Mouse (Mus musculus): ENCODE measurements around the gene Dntt. TPM values are rescaled to one million over a fixed set of nuclear protein-coding genes. Genes with fewer than 3 reads are reported as not detected.

Dntt gene
- polyA plus RNA-seq, 1 experiment from 2014 or later: not detected

DNA sequence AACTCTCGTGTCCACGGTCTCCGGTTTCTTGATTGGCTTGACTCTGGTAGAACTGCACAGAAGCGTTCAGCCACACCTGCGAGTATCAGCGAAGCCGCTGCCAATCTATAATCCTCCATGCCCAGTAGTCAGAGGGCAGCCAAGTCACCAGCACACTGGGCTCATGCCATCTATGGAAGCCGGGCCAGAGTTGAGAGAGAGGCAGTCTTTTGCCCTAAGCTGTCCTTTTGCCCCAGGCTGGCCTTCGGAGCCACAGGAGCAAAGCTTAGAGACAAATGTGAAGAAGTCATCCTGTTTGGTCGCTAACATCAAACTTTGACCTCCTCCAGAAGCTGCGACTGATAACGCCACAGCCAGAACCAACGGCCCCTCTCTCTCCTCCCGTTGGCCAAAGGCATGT lies 54.6 kb downstream of the Dntt start:
- no peaks in the 10 kb centered on the region for H3K36me3 ChIP-seq
- H3K4me2 ChIP-seq (replicated peaks): no peak overlapping the region
- H3K27ac ChIP-seq: no peak overlapping the region
- WGBS: 81% methylated on average over 14 of the region's 14 CpGs
- H3K27me3 ChIP-seq (replicated peaks): no peaks in the 10 kb centered on the region; the same call in 1 of the 2 replicates
- H3K4me1 ChIP-seq (replicated peaks): no peaks in the 10 kb centered on the region
- no peak overlapping the region for H3K4me3 ChIP-seq (replicated peaks)
- H3K9me3 ChIP-seq: no peaks in the 10 kb centered on the region
- no peak overlapping the region for H3K9ac ChIP-seq
- no peak for ATAC-seq

GRCm38 (mm10) chr19:41086289-41086688 lies 57.2 kb downstream of the Dntt start:
- Histone ChIP-seq H3K4me3 (replicated peaks) (no peak overlapping the region), H3K9me3 (no peaks in the 10 kb centered on the region), H3K27ac (no peak overlapping the region), H3K27me3 (replicated peaks) (peaks cover 8% of the 10 kb centered on the region), H3K4me1 (replicated peaks) (no peaks in the 10 kb centered on the region), H3K36me3 (no peaks in the 10 kb centered on the region), H3K9ac (no peak overlapping the region), H3K4me2 (replicated peaks) (no peak overlapping the region)
- ATAC-seq: no peak
- WGBS: 82% methylated on average over 6 of the region's 6 CpGs

DNA sequence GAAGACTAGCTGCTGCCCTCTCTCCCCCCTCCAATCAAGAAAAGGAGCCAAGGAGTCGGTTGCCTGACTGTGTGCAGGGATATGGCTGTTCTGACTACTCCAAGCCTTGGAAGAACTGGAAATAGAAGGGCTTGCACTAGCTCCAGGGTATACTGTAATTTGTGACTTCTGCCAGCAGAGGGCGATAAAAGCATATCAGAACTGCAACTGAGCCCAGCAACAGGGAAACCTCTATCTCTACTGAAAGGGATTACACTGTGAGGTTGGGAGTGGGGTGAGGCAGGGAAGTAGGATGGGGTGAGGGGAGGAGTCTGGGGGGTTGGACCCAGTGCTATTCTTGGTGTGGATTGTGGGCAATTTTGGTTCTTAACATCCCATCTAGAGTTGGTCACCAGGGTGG lies 57.6 kb downstream of the Dntt start:
- H3K4me2 ChIP-seq (replicated peaks): no peak overlapping the region
- H3K9ac ChIP-seq: no peak overlapping the region
- no peaks in the 10 kb centered on the region for H3K9me3 ChIP-seq
- no peak overlapping the region for H3K27ac ChIP-seq
- H3K4me1 ChIP-seq (replicated peaks): no peaks in the 10 kb centered on the region
- no peaks in the 10 kb centered on the region for H3K36me3 ChIP-seq
- WGBS: 3% methylated on average over 2 of the region's 2 CpGs
- H3K4me3 ChIP-seq (replicated peaks): no peak overlapping the region
- H3K27me3 ChIP-seq (replicated peaks): peaks cover 8% of the 10 kb centered on the region
- ATAC-seq: peak; percentile 47

DNA sequence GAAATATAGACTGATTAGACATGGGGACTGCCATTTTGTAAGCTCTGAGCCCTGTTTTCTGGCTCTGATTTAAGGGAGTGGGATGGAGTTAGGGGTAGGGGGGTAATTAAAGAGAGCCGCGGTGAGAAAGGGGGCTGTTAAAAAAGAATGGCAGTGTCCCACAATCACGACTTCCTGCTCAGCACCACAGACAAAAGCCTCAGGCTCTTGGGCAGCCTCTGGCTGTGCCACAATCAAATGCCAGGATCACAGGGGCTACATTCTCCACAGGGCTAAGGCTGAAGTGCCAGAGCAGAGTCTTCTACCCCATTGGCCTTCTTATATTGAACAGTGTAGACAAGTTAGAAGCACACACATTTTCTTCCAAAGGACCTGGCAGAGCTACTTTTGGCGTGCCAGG lies 58.8 kb downstream of the Dntt start:
- Histone ChIP-seq H3K4me2 (replicated peaks) (no peak overlapping the region), H3K27me3 (replicated peaks) (peaks cover 8% of the 10 kb centered on the region), H3K36me3 (no peaks in the 10 kb centered on the region), H3K9me3 (no peaks in the 10 kb centered on the region), H3K4me3 (replicated peaks) (no peak overlapping the region), H3K4me1 (replicated peaks) (no peaks in the 10 kb centered on the region), H3K27ac (no peak overlapping the region), H3K9ac (no peak overlapping the region)
- WGBS: 57% methylated on average over 4 of the region's 4 CpGs
- no peak for ATAC-seq

GRCm38 (mm10) chr19:41088491-41088890 lies 59.4 kb downstream of the Dntt start:
- H3K27me3 ChIP-seq (replicated peaks): peaks cover 8% of the 10 kb centered on the region
- WGBS: 42% methylated on average over 18 of the region's 18 CpGs
- no peaks in the 10 kb centered on the region for H3K36me3 ChIP-seq
- H3K4me3 ChIP-seq (replicated peaks): no peak overlapping the region
- H3K9ac ChIP-seq: no peak overlapping the region
- ATAC-seq: no peak
- no peaks in the 10 kb centered on the region for H3K9me3 ChIP-seq
- H3K27ac ChIP-seq: no peak overlapping the region
- no peaks in the 10 kb centered on the region for H3K4me1 ChIP-seq (replicated peaks)
- H3K4me2 ChIP-seq (replicated peaks): no peak overlapping the region

DNA sequence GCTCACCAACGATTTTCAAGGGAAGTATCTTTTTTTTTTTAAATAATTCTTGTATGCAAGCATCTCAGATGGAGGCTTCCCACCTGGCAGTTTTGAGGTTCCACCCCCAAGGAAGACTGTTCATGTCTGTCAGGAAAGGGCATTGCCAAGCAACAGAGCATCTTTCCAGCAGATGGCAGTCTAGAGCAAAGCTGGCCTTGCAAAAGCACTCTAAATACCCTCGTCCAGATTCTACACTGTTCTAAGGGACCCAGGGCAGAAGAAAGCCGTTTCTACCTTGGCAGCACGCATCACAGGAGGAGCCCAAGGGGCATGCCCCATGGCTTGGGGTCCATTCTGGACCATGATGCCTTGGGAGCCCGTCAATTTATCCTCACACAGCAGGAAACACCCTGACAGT lies 60.8 kb downstream of the Dntt start:
- no peaks in the 10 kb centered on the region for H3K9me3 ChIP-seq
- no peaks in the 10 kb centered on the region for H3K36me3 ChIP-seq
- 15% methylated on average over 5 of the region's 5 CpGs for WGBS
- no peak overlapping the region for H3K27ac ChIP-seq
- no peak for ATAC-seq
- H3K27me3 ChIP-seq (replicated peaks): peaks cover 8% of the 10 kb centered on the region
- H3K9ac ChIP-seq: no peak overlapping the region
- no peaks in the 10 kb centered on the region for H3K4me1 ChIP-seq (replicated peaks)
- no peak overlapping the region for H3K4me3 ChIP-seq (replicated peaks)
- H3K4me2 ChIP-seq (replicated peaks): no peak overlapping the region

DNA sequence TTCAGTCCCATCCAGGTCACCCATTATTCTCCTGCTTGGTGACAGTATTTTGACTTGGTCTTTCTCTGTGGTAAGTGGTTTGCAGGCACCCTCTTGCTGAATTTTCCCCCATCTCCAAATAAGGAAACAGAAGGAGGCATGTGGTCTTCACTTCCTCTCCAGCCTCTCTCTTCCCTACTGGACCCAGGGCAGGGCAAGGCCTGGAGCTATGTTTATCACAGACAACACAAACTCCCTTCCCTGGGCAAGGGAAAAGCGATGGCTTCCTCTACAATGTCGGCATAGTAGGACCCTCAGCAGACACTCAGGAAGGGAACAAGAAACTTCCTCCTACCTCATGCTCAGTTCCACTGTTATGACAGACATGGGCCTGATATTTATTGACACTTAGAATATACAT lies 62.8 kb downstream of the Dntt start:
- Histone ChIP-seq H3K4me2 (replicated peaks) (no peak overlapping the region), H3K27ac (no peak overlapping the region), H3K4me1 (replicated peaks) (no peaks in the 10 kb centered on the region), H3K27me3 (replicated peaks) (peaks cover 8% of the 10 kb centered on the region), H3K36me3 (no peaks in the 10 kb centered on the region), H3K9ac (no peak overlapping the region), H3K4me3 (replicated peaks) (no peak overlapping the region), H3K9me3 (no peaks in the 10 kb centered on the region)
- 44% methylated on average over 2 of the region's 2 CpGs for WGBS
- ATAC-seq: no peak

DNA sequence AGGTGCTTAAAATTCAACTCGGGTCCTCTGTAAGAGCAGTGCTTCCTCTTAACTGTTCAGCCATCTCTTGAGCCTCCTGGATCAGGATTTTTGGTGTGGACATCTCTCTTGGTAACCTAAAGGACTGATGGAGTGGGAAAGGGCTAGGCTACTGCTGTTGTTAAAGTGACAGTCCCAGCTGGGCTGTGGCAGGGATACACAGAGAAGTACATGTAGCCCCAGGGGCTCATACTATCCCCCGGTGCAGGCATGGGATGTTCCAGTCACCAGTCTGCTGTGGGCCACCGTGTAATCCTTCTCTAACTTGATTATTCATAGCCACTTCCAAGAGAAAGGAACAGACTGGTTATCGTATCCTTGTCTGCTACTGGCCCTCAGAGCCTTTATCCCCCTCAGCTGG lies 68.0 kb downstream of the Dntt start:
- WGBS: 58% methylated on average over 4 of the region's 4 CpGs
- no peak for ATAC-seq
- no peaks in the 10 kb centered on the region for H3K4me1 ChIP-seq (replicated peaks)
- no peak overlapping the region for H3K4me3 ChIP-seq (replicated peaks)
- no peak overlapping the region for H3K4me2 ChIP-seq (replicated peaks)
- no peaks in the 10 kb centered on the region for H3K36me3 ChIP-seq
- H3K9me3 ChIP-seq: no peaks in the 10 kb centered on the region
- H3K27me3 ChIP-seq (replicated peaks): no peaks in the 10 kb centered on the region
- H3K9ac ChIP-seq: no peak overlapping the region
- no peak overlapping the region for H3K27ac ChIP-seq

- no peaks in the 10 kb centered on the region for H3K9me3 ChIP-seq
- no peak for ATAC-seq
- no peak overlapping the region for H3K27ac ChIP-seq
- no peak overlapping the region for H3K4me3 ChIP-seq (replicated peaks)
- no peaks in the 10 kb centered on the region for H3K36me3 ChIP-seq
- H3K9ac ChIP-seq: no peak overlapping the region
- no peaks in the 10 kb centered on the region for H3K4me1 ChIP-seq (replicated peaks)
- 90% methylated on average over 7 of the region's 7 CpGs for WGBS
- H3K27me3 ChIP-seq (replicated peaks): no peaks in the 10 kb centered on the region
- H3K4me2 ChIP-seq (replicated peaks): no peak overlapping the region
These were observed 71.8 kb downstream of the Dntt start for GRCm38 (mm10) chr19:41100863-41101262.

GRCm38 (mm10) chr19:41101390-41101789 lies 72.3 kb downstream of the Dntt start:
- Histone ChIP-seq H3K36me3 (no peaks in the 10 kb centered on the region), H3K4me3 (replicated peaks) (no peak overlapping the region), H3K4me2 (replicated peaks) (no peak overlapping the region), H3K27me3 (replicated peaks) (no peaks in the 10 kb centered on the region), H3K9me3 (no peaks in the 10 kb centered on the region), H3K4me1 (replicated peaks) (no peaks in the 10 kb centered on the region), H3K9ac (no peak overlapping the region), H3K27ac (no peak overlapping the region)
- no peak for ATAC-seq
- WGBS: 88% methylated on average over 8 of the region's 8 CpGs

DNA sequence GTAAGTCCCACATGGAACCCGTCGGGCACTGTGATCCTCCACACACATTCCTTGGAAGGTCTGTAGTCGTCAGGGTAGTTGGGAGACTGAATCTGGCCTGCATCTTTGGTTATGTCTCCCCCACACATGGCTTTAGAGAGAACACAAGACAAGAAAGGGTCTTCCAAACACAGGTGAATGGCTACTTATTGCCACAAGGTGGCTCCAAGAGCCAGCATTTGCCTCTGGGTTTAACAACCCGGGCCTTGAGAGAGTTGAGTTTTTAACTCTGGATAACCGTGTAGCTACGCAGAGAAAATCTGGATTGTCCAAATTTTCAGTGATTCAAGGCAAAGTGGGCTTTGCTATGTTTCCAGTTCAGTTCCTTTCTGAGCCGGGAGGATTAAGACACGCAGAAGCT lies 75.8 kb downstream of the Dntt start:
- H3K27me3 ChIP-seq (replicated peaks): no peaks in the 10 kb centered on the region
- H3K4me1 ChIP-seq (replicated peaks): no peaks in the 10 kb centered on the region
- no peak overlapping the region for H3K9ac ChIP-seq
- H3K36me3 ChIP-seq: no peaks in the 10 kb centered on the region
- H3K4me2 ChIP-seq (replicated peaks): no peak overlapping the region
- ATAC-seq: no peak
- H3K27ac ChIP-seq: no peak overlapping the region
- no peak overlapping the region for H3K4me3 ChIP-seq (replicated peaks)
- no peaks in the 10 kb centered on the region for H3K9me3 ChIP-seq
- WGBS: 45% methylated on average over 8 of the region's 8 CpGs

- Histone ChIP-seq H3K27me3 (replicated peaks) (no peaks in the 10 kb centered on the region), H3K4me2 (replicated peaks) (no peak overlapping the region), H3K4me3 (replicated peaks) (no peak overlapping the region), H3K9me3 (no peaks in the 10 kb centered on the region), H3K4me1 (replicated peaks) (no peaks in the 10 kb centered on the region), H3K27ac (no peak overlapping the region), H3K9ac (no peak overlapping the region), H3K36me3 (no peaks in the 10 kb centered on the region)
- ATAC-seq: no peak
- WGBS: 46% methylated on average over 8 of the region's 8 CpGs
These were observed 78.5 kb downstream of the Dntt start for GRCm38 (mm10) chr19:41107530-41107929.

DNA sequence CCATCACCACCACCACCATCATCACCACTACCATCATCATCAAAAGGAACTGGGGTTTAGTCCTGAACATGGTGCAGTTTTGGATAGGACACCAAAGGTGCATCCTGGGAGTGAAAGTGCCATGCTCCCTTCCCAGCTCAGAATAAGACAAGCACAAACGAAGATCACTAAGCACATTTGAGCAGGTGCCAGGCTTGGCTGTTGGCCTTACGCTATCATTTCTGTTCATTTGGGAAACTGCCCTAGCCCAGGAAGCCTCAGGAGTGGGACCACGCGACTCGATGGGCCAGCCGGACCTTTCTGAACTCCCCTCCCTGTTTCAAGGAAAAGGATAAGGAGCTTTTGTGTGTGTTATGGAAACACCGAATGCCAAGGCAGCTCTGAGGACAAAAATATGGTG lies 79.6 kb downstream of the Dntt start:
- ATAC-seq: no peak
- Histone ChIP-seq H3K9me3 (no peaks in the 10 kb centered on the region), H3K9ac (no peak overlapping the region), H3K4me1 (replicated peaks) (no peaks in the 10 kb centered on the region), H3K4me3 (replicated peaks) (no peak overlapping the region), H3K36me3 (no peaks in the 10 kb centered on the region), H3K27me3 (replicated peaks) (no peaks in the 10 kb centered on the region), H3K4me2 (replicated peaks) (no peak overlapping the region), H3K27ac (no peak overlapping the region)
- 88% methylated on average over 7 of the region's 7 CpGs for WGBS

Data from intestine, embryonic 15.5 days (tissue).